ENCODE assay signal across 34 mouse cellular contexts in genomic region chr3:103759261-103759970, GRCm38 (mm10). TPM values are rescaled to one million over a fixed set of nuclear protein-coding genes. Genes with fewer than 3 reads are reported as not detected.
DNase-seq lines count a peak whose midpoint lies in the region; ATAC-seq lines count a peak whose summit lies in the region.
"Had no signal": no experiment of that assay in that cellular context is flagged by ENCODE, and none has a peak within 500 bp of the region (broad histone marks: within the 10 kb centered on the region; RNA-seq: fewer than 3 reads in every experiment).

No protein-coding gene starts in this region.

- peak; percentile 90 for ATAC-seq in intestine, embryonic 16.5 days
- no peak for ATAC-seq in liver, embryonic 11.5 days (replicated peaks; ENCODE audit: low FRiP score)
- ATAC-seq: forebrain, embryonic 15.5 days; inflammation-experienced regulatory T-cells, adult 6 months had no signal

- DNase-seq in 3134 (ENCODE audit: extremely low read depth, insufficient read length, low spot score) (peak; percentile 60), 416B (ENCODE audit: low read depth) (peak; percentile 62), NIH3T3 (ENCODE audit: low read depth) (peak; percentile 81)
- no peak for DNase-seq in liver, embryonic 11.5 days (ENCODE audit: low spot score)
- DNase-seq in ovary, postnatal 10 days (ENCODE audit: low spot score), result no peak
- no peak for DNase-seq in layer of hippocampus, adult 11-12 months (ENCODE audit: low spot score)
- DNase-seq: cerebellum, adult 9-10 months; cerebellum, postnatal 36 days; gastrocnemius, adult 2 months; gastrocnemius, postnatal 36 days; heart, adult 2 months; kidney, adult 9 months; kidney, postnatal 10 days; retina, postnatal 1 day; right cerebral cortex, postnatal 14 days; thymus, postnatal 14 days had no signal

- H3K4me3 ChIP-seq in intestine, embryonic 16.5 days (ENCODE audit: low read length), result no peak overlapping the region
- H3K4me3 ChIP-seq in liver, embryonic 11.5 days (ENCODE audit: low read depth, low read length), result no peak overlapping the region
- H3K4me3 ChIP-seq: forebrain, embryonic 10.5 days; forebrain, embryonic 15.5 days; gastrocnemius, adult 2 months; heart, adult 2 months; heart, embryonic 12.5 days; limb, embryonic 12.5 days; lung, embryonic 15.5 days; midbrain, embryonic 12.5 days; stomach, embryonic 15.5 days had no signal

- no peaks in the 10 kb centered on the region for H3K4me1 ChIP-seq in intestine, embryonic 16.5 days (ENCODE audit: control insufficient read depth, insufficient read depth, low read length)
- no peaks in the 10 kb centered on the region; the same call in 1 of the 2 replicates for H3K4me1 ChIP-seq in liver, embryonic 11.5 days (replicated peaks; ENCODE audit: control insufficient read depth, insufficient read depth, low read length)
- H3K4me1 ChIP-seq: forebrain, embryonic 10.5 days; forebrain, embryonic 15.5 days; limb, embryonic 12.5 days; lung, embryonic 15.5 days; midbrain, embryonic 12.5 days; stomach, embryonic 15.5 days had no signal

- WGBS in intestine, embryonic 16.5 days, result 70% methylated on average over 5 of the region's 5 CpGs
- 79% methylated on average over 5 of the region's 5 CpGs for WGBS in liver, embryonic 11.5 days

- H3K9me3 ChIP-seq in intestine, embryonic 16.5 days (ENCODE audit: control insufficient read depth, low read length), result no peaks in the 10 kb centered on the region
- H3K9me3 ChIP-seq in liver, embryonic 11.5 days (ENCODE audit: control insufficient read depth, low read length), result no peaks in the 10 kb centered on the region
- H3K9me3 ChIP-seq: forebrain, embryonic 10.5 days; forebrain, embryonic 15.5 days; heart, embryonic 12.5 days; limb, embryonic 12.5 days; lung, embryonic 15.5 days; midbrain, embryonic 12.5 days; stomach, embryonic 15.5 days had no signal

- no peak overlapping the region for H3K4me2 ChIP-seq in intestine, embryonic 16.5 days (ENCODE audit: low read depth, low read length)
- H3K4me2 ChIP-seq in liver, embryonic 11.5 days, result no peak overlapping the region
- H3K4me2 ChIP-seq: forebrain, embryonic 15.5 days; heart, embryonic 12.5 days; hindbrain, embryonic 14.5 days; limb, embryonic 12.5 days; lung, embryonic 15.5 days; midbrain, embryonic 12.5 days; stomach, embryonic 15.5 days had no signal

- H3K36me3 ChIP-seq in intestine, embryonic 16.5 days (ENCODE audit: control insufficient read depth, insufficient read depth, low read length), result peaks cover 12% of the 10 kb centered on the region
- H3K36me3 ChIP-seq in liver, embryonic 11.5 days (ENCODE audit: control insufficient read depth, insufficient read depth, low read length), result peaks cover 35% of the 10 kb centered on the region

- H3K9ac ChIP-seq in intestine, embryonic 16.5 days (ENCODE audit: low read depth, low read length), result no peak overlapping the region
- H3K9ac ChIP-seq in liver, embryonic 11.5 days (ENCODE audit: low read depth, low read length), result no peak overlapping the region
- H3K9ac ChIP-seq: forebrain, embryonic 15.5 days; heart, embryonic 12.5 days; hindbrain, embryonic 14.5 days; limb, embryonic 12.5 days; lung, embryonic 15.5 days; midbrain, embryonic 12.5 days; stomach, embryonic 15.5 days had no signal

- no peaks in the 10 kb centered on the region for H3K27me3 ChIP-seq in intestine, embryonic 16.5 days (replicated peaks; ENCODE audit: control insufficient read depth, insufficient read depth, low read length)
- no peaks in the 10 kb centered on the region for H3K27me3 ChIP-seq in liver, embryonic 11.5 days (replicated peaks; ENCODE audit: control insufficient read depth, insufficient read depth, low read length)
- H3K27me3 ChIP-seq: forebrain, embryonic 15.5 days; heart, embryonic 12.5 days; limb, embryonic 12.5 days; lung, embryonic 15.5 days; midbrain, embryonic 12.5 days; stomach, embryonic 15.5 days had no signal

- no peak overlapping the region for H3K27ac ChIP-seq in intestine, embryonic 16.5 days (ENCODE audit: low read length)
- H3K27ac ChIP-seq in liver, embryonic 11.5 days (ENCODE audit: low read depth, low read length), result no peak overlapping the region
- H3K27ac ChIP-seq: forebrain, embryonic 10.5 days; forebrain, embryonic 15.5 days; gastrocnemius, adult 2 months; heart, adult 2 months; hindbrain, embryonic 14.5 days; limb, embryonic 12.5 days; lung, embryonic 15.5 days; midbrain, embryonic 12.5 days; stomach, embryonic 15.5 days had no signal

RNA-seq across cellular contexts. Expression of gene Gm10964, which starts 20.2 kb away (rescaled TPM):
- polyA plus RNA-seq in intestine, embryonic 16.5 days (2015; fragmentation: Nextera tagmentation; extraction: Ambion mirVana), result not detected in 2 replicates
- polyA plus RNA-seq in liver, embryonic 11.5 days (2014; fragmentation: Nextera tagmentation; extraction: Ambion mirVana), result not detected in 2 replicates
- polyA plus RNA-seq: embryonic facial prominence, embryonic 11.5 days; forebrain, embryonic 10.5 days; forebrain, embryonic 15.5 days; frontal cortex, adult 2 months; heart, adult 2 months; heart, embryonic 12.5 days; heart, postnatal 0 days; hindbrain, embryonic 14.5 days; inflammation-experienced regulatory T-cells, adult 6 months; limb, embryonic 12.5 days; liver, adult 2 months; liver, embryonic 16.5 days; lung, embryonic 15.5 days; midbrain, embryonic 12.5 days; neural tube, embryonic 14.5 days; small intestine, adult 2 months; stomach, embryonic 15.5 days; urinary bladder, adult 2 months had no signal

RNA-seq across cellular contexts. Expression of gene Olfml3, which starts 21.6 kb away (rescaled TPM):
- polyA plus RNA-seq in intestine, embryonic 16.5 days (2015; fragmentation: Nextera tagmentation; extraction: Ambion mirVana), result 41.6 and 44.0 TPM in 2 replicates
- polyA plus RNA-seq in liver, embryonic 11.5 days (2014; fragmentation: Nextera tagmentation; extraction: Ambion mirVana), result 7.8 and 8.5 TPM in 2 replicates

RNA-seq across cellular contexts. Expression of gene Hipk1, which starts 31.9 kb away (rescaled TPM):
- 6.3 and 7.1 TPM in 2 replicates for polyA plus RNA-seq in intestine, embryonic 16.5 days (2015; fragmentation: Nextera tagmentation; extraction: Ambion mirVana)
- 15.5 and 15.7 TPM in 2 replicates for polyA plus RNA-seq in liver, embryonic 11.5 days (2014; fragmentation: Nextera tagmentation; extraction: Ambion mirVana)

RNA-seq across cellular contexts. Expression of gene Dclre1b, which starts 49.8 kb away (rescaled TPM):
- 19.1 and 21.1 TPM in 2 replicates for polyA plus RNA-seq in intestine, embryonic 16.5 days (2015; fragmentation: Nextera tagmentation; extraction: Ambion mirVana)
- polyA plus RNA-seq in liver, embryonic 11.5 days (2014; fragmentation: Nextera tagmentation; extraction: Ambion mirVana), result 35.1 and 36.8 TPM in 2 replicates

RNA-seq across cellular contexts. Expression of gene Ap4b1, which starts 49.9 kb away (rescaled TPM):
- polyA plus RNA-seq in intestine, embryonic 16.5 days (2015; fragmentation: Nextera tagmentation; extraction: Ambion mirVana), result 21.0 and 21.8 TPM in 2 replicates
- 20.8 and 23.9 TPM in 2 replicates for polyA plus RNA-seq in liver, embryonic 11.5 days (2014; fragmentation: Nextera tagmentation; extraction: Ambion mirVana)

Comparison
In these comparisons a context has a peak if more than half of its experiments do, and no peak if none do; other contexts are left out.
1. DNase-seq: peak in 3134 (single experiment), 416B (single experiment) and NIH3T3 (single experiment); none in liver, embryonic 11.5 days (single experiment), ovary, postnatal 10 days (single experiment) and layer of hippocampus, adult 11-12 months (single experiment).